In genomic region chr10:32557673-32558072, GRCm38 (mm10) we compare ENCODE assay signal across 27 mouse cellular contexts.
DNase-seq lines count a peak whose midpoint lies in the region; ATAC-seq and TF ChIP-seq lines count a peak whose summit lies in the region.
"Had no signal": no experiment of that assay in that cellular context is flagged by ENCODE, and none has a peak within 500 bp of the region (broad histone marks: within the 10 kb centered on the region; RNA-seq: fewer than 3 reads in every experiment).

No protein-coding gene starts in this region.

- H3K4me1 ChIP-seq in liver, postnatal 0 days (ENCODE audit: insufficient read depth): no peaks in the 10 kb centered on the region
- no peaks in the 10 kb centered on the region for H3K4me1 ChIP-seq in liver, embryonic 13.5 days (replicated peaks)
- H3K4me1 ChIP-seq: embryonic facial prominence, embryonic 12.5 days; embryonic facial prominence, embryonic 15.5 days; heart, embryonic 13.5 days; hindbrain, embryonic 10.5 days; hindbrain, embryonic 13.5 days; intestine, embryonic 15.5 days had no signal

- H3K4me2 ChIP-seq in liver, postnatal 0 days (ENCODE audit: low read depth, low read length): no peak overlapping the region
- H3K4me2 ChIP-seq in liver, embryonic 13.5 days: no peak overlapping the region
- H3K4me2 ChIP-seq: embryonic facial prominence, embryonic 12.5 days; embryonic facial prominence, embryonic 15.5 days; heart, embryonic 13.5 days; hindbrain, embryonic 13.5 days; intestine, embryonic 15.5 days had no signal

- WGBS in liver, postnatal 0 days (ENCODE audit: insufficient replicate concordance): 45% methylated on average over 3 of the region's 3 CpGs
- WGBS in liver, embryonic 13.5 days (ENCODE audit: insufficient replicate concordance): 30% methylated on average over 3 of the region's 3 CpGs

- H3K4me3 ChIP-seq in liver, postnatal 0 days (ENCODE audit: low read depth, low read length): no peak overlapping the region
- H3K4me3 ChIP-seq in liver, embryonic 13.5 days (replicated peaks): no peak overlapping the region
- H3K4me3 ChIP-seq: embryonic facial prominence, embryonic 12.5 days; embryonic facial prominence, embryonic 15.5 days; gastrocnemius, adult 2 months; heart, embryonic 13.5 days; hindbrain, embryonic 10.5 days; hindbrain, embryonic 13.5 days; intestine, embryonic 15.5 days had no signal

- H3K9ac ChIP-seq in liver, postnatal 0 days (replicated peaks): no peak overlapping the region
- no peak overlapping the region for H3K9ac ChIP-seq in liver, embryonic 13.5 days
- H3K9ac ChIP-seq: embryonic facial prominence, embryonic 12.5 days; embryonic facial prominence, embryonic 15.5 days; forebrain, postnatal 0 days; heart, embryonic 13.5 days; hindbrain, embryonic 13.5 days; intestine, embryonic 15.5 days had no signal

- peak; percentile 5 for DNase-seq in embryo, embryonic 10.5 days (ENCODE audit: low spot score)
- DNase-seq in embryo, embryonic 11 days: no peak
- DNase-seq in liver: peak; percentile 4
- no peak for DNase-seq in liver, postnatal 0 days
- peak; percentile 24 for DNase-seq in liver, embryonic 13.5 days
- DNase-seq in yolk sac, embryonic 10.5 days (ENCODE audit: low spot score): peak; percentile 3
- DNase-seq in thymus, adult 18-20 months: no peak
- DNase-seq in gastrocnemius, postnatal 10 days: no peak
- DNase-seq: adrenal gland, adult 8-10 months; adrenal gland, postnatal 25 days; cerebellum, adult 11-12 months; cerebellum, adult 8-10 months; cerebellum, postnatal 10 days; cerebellum, postnatal 36 days; forebrain, postnatal 0 days; gastrocnemius, adult 2 months; heart, adult 11 months; heart, postnatal 14 days had no signal

- no peaks in the 10 kb centered on the region for H3K9me3 ChIP-seq in liver, postnatal 0 days (ENCODE audit: low read length)
- H3K9me3 ChIP-seq in liver, embryonic 13.5 days (replicated peaks): no peaks in the 10 kb centered on the region
- H3K9me3 ChIP-seq: embryonic facial prominence, embryonic 12.5 days; embryonic facial prominence, embryonic 15.5 days; heart, embryonic 13.5 days; hindbrain, embryonic 10.5 days; hindbrain, embryonic 13.5 days; intestine, embryonic 15.5 days had no signal

- no peak for ATAC-seq in liver, postnatal 0 days
- peak; percentile 97 for ATAC-seq in liver, embryonic 13.5 days (ENCODE audit: low read depth)
- ATAC-seq: activated CD4-positive, CD25-positive, alpha-beta regulatory T cell, adult 4 months; forebrain, embryonic 14.5 days; forebrain, postnatal 0 days; hindbrain, embryonic 16.5 days; intestine, embryonic 15.5 days had no signal

- H3K27me3 ChIP-seq in liver, postnatal 0 days (ENCODE audit: insufficient read depth, low read length): no peaks in the 10 kb centered on the region
- no peaks in the 10 kb centered on the region for H3K27me3 ChIP-seq in liver, embryonic 13.5 days
- H3K27me3 ChIP-seq: embryonic facial prominence, embryonic 12.5 days; embryonic facial prominence, embryonic 15.5 days; heart, embryonic 13.5 days; hindbrain, embryonic 13.5 days; intestine, embryonic 15.5 days had no signal

- no peak for TF ChIP-seq CTCF in liver, postnatal 0 days (IDR thresholded peaks at IDR 0.05; ENCODE audit: low read depth)

- TF ChIP-seq EP300 in liver, postnatal 0 days (IDR thresholded peaks at IDR 0.05; ENCODE audit: low read depth): no peak

- H3K36me3 ChIP-seq in liver, postnatal 0 days (replicated peaks; ENCODE audit: insufficient read depth, low read length): no peaks in the 10 kb centered on the region
- H3K36me3 ChIP-seq in liver, embryonic 13.5 days: no peaks in the 10 kb centered on the region
- H3K36me3 ChIP-seq: embryonic facial prominence, embryonic 12.5 days; embryonic facial prominence, embryonic 15.5 days; heart, embryonic 13.5 days; hindbrain, embryonic 10.5 days; hindbrain, embryonic 13.5 days; intestine, embryonic 15.5 days had no signal

- no peak overlapping the region for H3K27ac ChIP-seq in liver, postnatal 0 days (ENCODE audit: low read depth)
- H3K27ac ChIP-seq in liver, embryonic 13.5 days: peak overlapping the region; percentile 29; the same call in 1 of the 2 replicates
- H3K27ac ChIP-seq: embryonic facial prominence, embryonic 12.5 days; embryonic facial prominence, embryonic 15.5 days; gastrocnemius, adult 2 months; heart, embryonic 13.5 days; hindbrain, embryonic 10.5 days; hindbrain, embryonic 13.5 days; intestine, embryonic 15.5 days had no signal

Comparison
In these comparisons a context has a peak if more than half of its experiments do, and no peak if none do; other contexts are left out.
1. DNase-seq: peak in embryo, embryonic 10.5 days (single experiment), liver (single experiment), liver, embryonic 13.5 days (single experiment) and yolk sac, embryonic 10.5 days (single experiment); none in embryo, embryonic 11 days (single experiment), liver, postnatal 0 days (single experiment), thymus, adult 18-20 months (0 of 2) and gastrocnemius, postnatal 10 days (single experiment).